Mouse (Mus musculus): ENCODE results near the gene Bcl2l15.
"Not testable (repeated sequence)": the region's sequence is repeated elsewhere in the genome, so short reads cannot be mapped to it uniquely, and the experiment has no call there.

Bcl2l15 gene

GRCm38 (mm10) chr3:103830681-103831080 lies 1.7 kb upstream of the Bcl2l15 start:
- not testable (repeated sequence) for DNase-seq (ENCODE audit: low read depth, low spot score)

- no peak for DNase-seq (ENCODE audit: low read depth, low spot score)
These were observed 1.3 kb upstream of the Bcl2l15 start for GRCm38 (mm10) chr3:103831146-103831545.

- no peak for DNase-seq (ENCODE audit: low read depth, low spot score)
These were observed 1.6 kb downstream of the Bcl2l15 start for GRCm38 (mm10) chr3:103834001-103834400.

- no peak for DNase-seq (ENCODE audit: low read depth, low spot score)
These were observed 3.0 kb downstream of the Bcl2l15 start for GRCm38 (mm10) chr3:103835272-103835950.

- no peak for DNase-seq (ENCODE audit: low read depth, low spot score)
These were observed 3.5 kb downstream of the Bcl2l15 start for GRCm38 (mm10) chr3:103835951-103836310.

- no peak for DNase-seq (ENCODE audit: low read depth, low spot score)
These were observed 4.1 kb downstream of the Bcl2l15 start for GRCm38 (mm10) chr3:103836453-103836852.

GRCm38 (mm10) chr3:103839711-103840110 lies 7.3 kb downstream of the Bcl2l15 start:
- DNase-seq (ENCODE audit: low read depth, low spot score), result no peak

- DNase-seq (ENCODE audit: low read depth, low spot score), result not testable (repeated sequence)
These were observed 7.8 kb downstream of the Bcl2l15 start for GRCm38 (mm10) chr3:103840195-103840594.

GRCm38 (mm10) chr3:103840946-103841345 lies 8.5 kb downstream of the Bcl2l15 start:
- not testable (repeated sequence) for DNase-seq (ENCODE audit: low read depth, low spot score)

- DNase-seq (ENCODE audit: low read depth, low spot score), result no peak
These were observed 18.4 kb downstream of the Bcl2l15 start for GRCm38 (mm10) chr3:103850644-103851363.

GRCm38 (mm10) chr3:103851481-103851880 lies 19.1 kb downstream of the Bcl2l15 start:
- DNase-seq (ENCODE audit: low read depth, low spot score), result no peak

- no peak for DNase-seq (ENCODE audit: low read depth, low spot score)
These were observed 19.5 kb downstream of the Bcl2l15 start for GRCm38 (mm10) chr3:103851882-103852281.

- peak; percentile 25 for DNase-seq (ENCODE audit: low read depth, low spot score)
These were observed 20.3 kb downstream of the Bcl2l15 start for GRCm38 (mm10) chr3:103852565-103853299.

- DNase-seq (ENCODE audit: low read depth, low spot score), result no peak
These were observed 21.4 kb downstream of the Bcl2l15 start for GRCm38 (mm10) chr3:103853804-103854203.

- DNase-seq (ENCODE audit: low read depth, low spot score), result no peak
These were observed 24.8 kb downstream of the Bcl2l15 start for GRCm38 (mm10) chr3:103857036-103857805.

GRCm38 (mm10) chr3:103857977-103858563 lies 25.7 kb downstream of the Bcl2l15 start:
- no peak for DNase-seq (ENCODE audit: low read depth, low spot score)

- peak; percentile 23 for DNase-seq (ENCODE audit: low read depth, low spot score)
These were observed 26.7 kb downstream of the Bcl2l15 start, which contains the start of gene Ptpn22 for GRCm38 (mm10) chr3:103858881-103859801. Gene Ptpn22, plus strand, starts transcription at chr3:103859795.

- peak; percentile 45 for DNase-seq (ENCODE audit: low read depth, low spot score)
These were observed 27.5 kb downstream of the Bcl2l15 start for GRCm38 (mm10) chr3:103859851-103860391.

GRCm38 (mm10) chr3:103862721-103863220 lies 30.4 kb downstream of the Bcl2l15 start:
- DNase-seq (ENCODE audit: low read depth, low spot score), result no peak

- no peak for DNase-seq (ENCODE audit: low read depth, low spot score)
These were observed 31.8 kb downstream of the Bcl2l15 start for GRCm38 (mm10) chr3:103864200-103864599.
